Mouse (Mus musculus): ENCODE data around the gene Kti12. TPM values are rescaled to one million over a fixed set of nuclear protein-coding genes. Genes with fewer than 3 reads are reported as not detected.

Gene Kti12
- 55.5 and 58.1 TPM in 2 replicates for polyA plus RNA-seq (2014; fragmentation: Nextera tagmentation; extraction: Ambion mirVana)

DNA sequence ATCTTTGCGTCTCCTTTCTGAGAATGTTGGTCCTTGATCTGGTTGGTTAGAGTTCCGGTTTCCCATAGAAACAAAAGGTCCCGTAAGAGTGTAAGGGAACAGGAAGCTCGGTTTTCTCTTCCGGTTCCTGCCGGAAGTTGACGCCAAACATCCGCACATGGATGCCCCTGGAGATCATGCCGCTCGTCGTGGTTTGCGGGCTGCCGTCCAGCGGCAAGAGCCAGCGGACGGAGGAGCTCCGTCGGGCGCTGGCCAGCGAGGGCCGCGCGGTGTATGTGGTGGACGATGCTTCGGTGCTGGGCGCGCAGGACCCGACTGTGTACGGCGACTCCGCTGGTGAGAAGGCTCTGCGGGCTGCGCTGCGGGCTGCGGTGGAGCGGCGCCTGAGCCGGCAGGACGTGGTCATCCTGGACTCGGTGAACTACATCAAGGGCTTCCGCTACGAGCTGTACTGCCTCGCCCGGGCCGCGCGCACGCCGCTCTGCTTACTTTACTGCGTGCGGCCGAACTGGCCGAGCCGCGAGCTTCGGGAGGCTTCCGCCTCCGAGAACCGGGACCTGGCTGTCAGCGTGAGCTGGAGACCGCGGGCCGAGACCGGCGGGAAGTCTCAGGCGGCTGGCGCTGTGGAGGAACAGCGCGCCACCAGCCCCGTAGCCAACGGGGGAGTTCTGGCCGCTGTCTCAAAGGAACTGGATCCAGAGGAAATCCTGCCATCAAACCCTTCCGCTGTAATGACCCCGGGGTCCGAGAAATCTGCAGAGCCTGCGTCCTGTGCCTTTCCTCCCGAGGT is at the start of gene Kti12:
Gene Kti12 (plus strand): TSS at position 71 of the 790 bp plus-strand sequence.
- peak within 1 kb of the TSS; percentile 89 for H3K4me3 ChIP-seq (ENCODE audit: low read depth, low read length)
- DNase-seq (ENCODE audit: low spot score): peak; percentile 92
- H3K4me1 ChIP-seq (ENCODE audit: control insufficient read depth, insufficient read depth, low read length): no peaks in the 10 kb centered on the region
- no peaks in the 10 kb centered on the region for H3K9me3 ChIP-seq (replicated peaks; ENCODE audit: control insufficient read depth, low read length)
- peak within 1 kb of the TSS; percentile 92 for H3K4me2 ChIP-seq (ENCODE audit: low read depth, low read length)
- ATAC-seq (replicated peaks; ENCODE audit: insufficient number of reproducible peaks, low FRiP score, low TSS enrichment, low read depth): peak; percentile 80
- H3K9ac ChIP-seq (replicated peaks; ENCODE audit: low read length): peak within 1 kb of the TSS; percentile 86
- under 1% methylated on average over 77 of the region's 77 CpGs for WGBS
- H3K36me3 ChIP-seq (replicated peaks; ENCODE audit: control insufficient read depth, insufficient read depth, low read depth, low read length): peaks cover 2% of the 10 kb centered on the region; the same call in 1 of the 2 replicates
- H3K27ac ChIP-seq (replicated peaks; ENCODE audit: low read depth, low read length): peak within 1 kb of the TSS; percentile 88
- H3K27me3 ChIP-seq (ENCODE audit: control insufficient read depth, insufficient read depth, low read length): no peaks in the 10 kb centered on the region

DNA sequence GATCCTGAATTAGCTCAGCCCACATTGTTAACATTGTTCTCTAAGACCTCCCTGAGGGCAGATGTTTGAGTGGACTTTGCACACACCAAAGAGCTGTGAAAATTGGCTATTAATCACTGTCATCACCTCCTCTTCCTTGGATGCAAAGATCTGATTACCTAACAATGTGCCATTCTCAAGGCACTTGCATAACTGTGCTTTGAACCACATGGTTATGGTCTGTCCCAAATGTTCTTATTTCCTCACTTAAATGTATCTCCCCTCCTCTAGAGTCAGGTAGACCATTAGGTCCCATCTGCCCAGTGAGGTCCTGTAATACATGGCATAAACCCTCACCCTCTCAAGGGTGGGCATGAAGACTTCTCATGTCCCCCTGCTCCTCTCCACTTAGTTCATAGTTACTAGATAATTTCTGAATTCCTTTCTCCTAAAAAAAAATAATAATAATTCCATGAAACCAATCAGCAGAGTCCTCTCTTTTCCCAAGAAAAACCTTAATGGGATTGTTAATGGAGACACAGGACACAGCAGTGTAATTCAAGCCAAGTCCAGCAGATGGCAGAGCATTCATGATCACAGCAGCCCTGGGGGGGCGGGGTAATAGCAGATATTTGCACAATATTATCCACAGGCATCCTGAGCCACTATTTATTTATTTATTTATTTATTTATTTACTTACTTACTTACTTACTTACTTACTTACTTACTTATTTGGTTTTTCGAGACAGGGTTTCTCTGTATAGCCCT is 49.3 kb upstream of the Kti12 start:
- no peaks in the 10 kb centered on the region for H3K36me3 ChIP-seq (replicated peaks; ENCODE audit: control insufficient read depth, insufficient read depth, low read depth, low read length)
- WGBS: 54% methylated on average over 2 of the region's 2 CpGs

DNA sequence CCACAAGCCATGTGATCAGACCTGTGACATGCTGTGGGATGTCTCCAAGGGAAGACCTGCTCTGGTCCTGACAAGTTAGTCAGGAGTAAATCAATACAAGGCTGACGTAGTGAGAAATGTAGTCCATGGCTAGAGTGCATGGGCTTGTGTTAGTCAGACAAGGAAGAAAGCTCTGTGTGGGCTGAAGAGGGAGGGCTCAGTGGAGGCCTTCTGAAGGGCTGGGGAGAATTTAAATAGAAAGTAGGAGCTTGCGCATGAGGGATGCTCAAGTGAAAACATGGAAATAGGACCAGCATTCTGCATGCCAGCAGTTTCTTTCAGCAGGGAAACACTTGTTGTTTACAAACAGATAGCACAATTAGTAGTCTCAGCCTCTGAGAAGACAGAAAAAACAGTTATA is 44.0 kb upstream of the Kti12 start:
- DNase-seq (ENCODE audit: low spot score): no peak
- 89% methylated on average over 2 of the region's 2 CpGs for WGBS

More for the DNA sequence above, 49.3 kb upstream of the Kti12 start:
- peak; percentile 74 for DNase-seq (ENCODE audit: low spot score)
- Histone ChIP-seq H3K27ac (replicated peaks; ENCODE audit: low read depth, low read length) (no peak overlapping the region), H3K27me3 (ENCODE audit: control insufficient read depth, insufficient read depth, low read length) (no peaks in the 10 kb centered on the region), H3K4me3 (ENCODE audit: low read depth, low read length) (no peak overlapping the region), H3K4me2 (ENCODE audit: low read depth, low read length) (no peak overlapping the region), H3K4me1 (ENCODE audit: control insufficient read depth, insufficient read depth, low read length) (no peaks in the 10 kb centered on the region), H3K9ac (replicated peaks; ENCODE audit: low read length) (no peak overlapping the region), H3K9me3 (replicated peaks; ENCODE audit: control insufficient read depth, low read length) (no peaks in the 10 kb centered on the region)
- ATAC-seq (replicated peaks; ENCODE audit: insufficient number of reproducible peaks, low FRiP score, low TSS enrichment, low read depth): no peak

DNA sequence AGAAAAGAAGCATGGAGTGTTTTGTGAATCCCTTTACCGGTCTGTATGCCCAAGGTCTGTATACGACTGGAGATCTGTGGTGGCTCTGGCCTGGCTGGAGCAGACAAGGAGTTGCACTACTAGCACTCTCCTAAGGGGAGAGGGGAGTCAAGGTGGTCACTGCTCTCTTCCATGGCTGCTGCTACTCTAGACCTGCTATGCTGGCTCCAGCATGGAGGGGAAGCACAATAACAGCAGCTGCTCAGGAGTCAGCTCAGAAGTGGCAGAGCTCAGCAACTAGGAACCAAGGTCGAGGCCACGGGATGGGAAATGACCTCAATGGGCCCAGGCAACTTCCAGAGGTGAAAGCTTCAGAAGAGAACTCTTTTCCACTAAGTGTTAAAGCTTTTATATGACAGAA is 36.4 kb upstream of the Kti12 start:
- no peak overlapping the region for H3K4me3 ChIP-seq (ENCODE audit: low read depth, low read length)
- WGBS: 52% methylated on average over 4 of the region's 4 CpGs
- DNase-seq (ENCODE audit: low spot score): no peak
- no peaks in the 10 kb centered on the region for H3K27me3 ChIP-seq (ENCODE audit: control insufficient read depth, insufficient read depth, low read length)
- H3K27ac ChIP-seq (replicated peaks; ENCODE audit: low read depth, low read length): no peak overlapping the region
- H3K9me3 ChIP-seq (replicated peaks; ENCODE audit: control insufficient read depth, low read length): no peaks in the 10 kb centered on the region
- no peak for ATAC-seq (replicated peaks; ENCODE audit: insufficient number of reproducible peaks, low FRiP score, low TSS enrichment, low read depth)
- no peaks in the 10 kb centered on the region for H3K4me1 ChIP-seq (ENCODE audit: control insufficient read depth, insufficient read depth, low read length)
- no peak overlapping the region for H3K9ac ChIP-seq (replicated peaks; ENCODE audit: low read length)
- H3K36me3 ChIP-seq (replicated peaks; ENCODE audit: control insufficient read depth, insufficient read depth, low read depth, low read length): peaks cover 2% of the 10 kb centered on the region; the same call in 1 of the 2 replicates
- no peak overlapping the region for H3K4me2 ChIP-seq (ENCODE audit: low read depth, low read length)

More for the DNA sequence above, 44.0 kb upstream of the Kti12 start:
- no peak overlapping the region for H3K27ac ChIP-seq (replicated peaks; ENCODE audit: low read depth, low read length)
- H3K4me1 ChIP-seq (ENCODE audit: control insufficient read depth, insufficient read depth, low read length): no peaks in the 10 kb centered on the region
- no peaks in the 10 kb centered on the region for H3K27me3 ChIP-seq (ENCODE audit: control insufficient read depth, insufficient read depth, low read length)
- H3K4me2 ChIP-seq (ENCODE audit: low read depth, low read length): no peak overlapping the region
- no peak overlapping the region for H3K4me3 ChIP-seq (ENCODE audit: low read depth, low read length)
- H3K36me3 ChIP-seq (replicated peaks; ENCODE audit: control insufficient read depth, insufficient read depth, low read depth, low read length): no peaks in the 10 kb centered on the region
- ATAC-seq (replicated peaks; ENCODE audit: insufficient number of reproducible peaks, low FRiP score, low TSS enrichment, low read depth): no peak
- H3K9me3 ChIP-seq (replicated peaks; ENCODE audit: control insufficient read depth, low read length): no peaks in the 10 kb centered on the region
- H3K9ac ChIP-seq (replicated peaks; ENCODE audit: low read length): no peak overlapping the region

DNA sequence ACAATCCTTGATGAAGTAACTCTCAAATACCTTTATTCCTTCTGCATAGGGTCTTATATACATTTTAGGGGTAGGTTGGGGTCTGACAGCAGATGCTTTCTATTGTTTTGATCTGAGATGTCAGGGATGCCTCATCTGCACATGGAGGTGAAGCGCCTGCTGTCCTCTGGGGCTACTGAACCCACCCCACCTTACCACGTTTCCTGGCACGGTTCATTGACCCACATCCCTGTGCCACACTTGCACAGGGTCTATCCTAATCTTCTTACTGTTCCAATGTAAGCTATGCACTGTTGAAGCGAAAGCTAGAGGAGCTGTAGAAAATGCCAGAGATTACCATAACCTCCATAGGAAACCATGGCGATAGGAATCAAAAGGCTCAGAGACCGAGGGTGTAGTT is 36.0 kb upstream of the Kti12 start:
- no peak for ATAC-seq (replicated peaks; ENCODE audit: insufficient number of reproducible peaks, low FRiP score, low TSS enrichment, low read depth)
- WGBS: 67% methylated on average over 6 of the region's 6 CpGs
- Histone ChIP-seq H3K9me3 (replicated peaks; ENCODE audit: control insufficient read depth, low read length) (no peaks in the 10 kb centered on the region), H3K4me1 (ENCODE audit: control insufficient read depth, insufficient read depth, low read length) (no peaks in the 10 kb centered on the region), H3K27ac (replicated peaks; ENCODE audit: low read depth, low read length) (no peak overlapping the region), H3K4me2 (ENCODE audit: low read depth, low read length) (no peak overlapping the region), H3K4me3 (ENCODE audit: low read depth, low read length) (no peak overlapping the region), H3K27me3 (ENCODE audit: control insufficient read depth, insufficient read depth, low read length) (no peaks in the 10 kb centered on the region), H3K9ac (replicated peaks; ENCODE audit: low read length) (no peak overlapping the region), H3K36me3 (replicated peaks; ENCODE audit: control insufficient read depth, insufficient read depth, low read depth, low read length) (peaks cover 2% of the 10 kb centered on the region; the same call in 1 of the 2 replicates)
- no peak for DNase-seq (ENCODE audit: low spot score)

DNA sequence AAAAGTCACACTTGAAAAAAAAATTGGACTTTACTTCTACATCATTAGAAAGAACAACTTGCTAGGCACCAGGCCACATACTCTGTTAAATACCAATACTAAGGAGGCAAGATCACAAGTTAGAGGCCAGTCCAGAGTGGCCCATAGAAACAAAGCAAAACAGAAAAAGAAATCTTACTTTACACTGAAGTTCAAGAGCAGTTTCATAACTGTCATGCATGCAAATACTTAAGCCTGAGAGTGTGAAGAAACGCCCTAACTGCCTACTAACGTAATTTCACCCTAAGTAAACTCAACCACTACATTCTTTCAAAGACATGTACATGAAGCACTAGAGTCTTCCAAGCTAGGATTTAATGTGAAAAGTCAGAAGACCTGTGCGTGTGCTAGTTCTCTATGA is 21.9 kb upstream of the Kti12 start:
- ATAC-seq (replicated peaks; ENCODE audit: insufficient number of reproducible peaks, low FRiP score, low TSS enrichment, low read depth) (no peak), DNase-seq (ENCODE audit: low spot score) (no peak)
- no peaks in the 10 kb centered on the region for H3K9me3 ChIP-seq (replicated peaks; ENCODE audit: control insufficient read depth, low read length)
- H3K27ac ChIP-seq (replicated peaks; ENCODE audit: low read depth, low read length): no peak overlapping the region
- H3K4me2 ChIP-seq (ENCODE audit: low read depth, low read length): no peak overlapping the region
- 91% methylated on average over 3 of the region's 3 CpGs for WGBS
- H3K27me3 ChIP-seq (ENCODE audit: control insufficient read depth, insufficient read depth, low read length): no peaks in the 10 kb centered on the region
- no peak overlapping the region for H3K4me3 ChIP-seq (ENCODE audit: low read depth, low read length)
- H3K9ac ChIP-seq (replicated peaks; ENCODE audit: low read length): no peak overlapping the region
- no peaks in the 10 kb centered on the region for H3K4me1 ChIP-seq (ENCODE audit: control insufficient read depth, insufficient read depth, low read length)
- peaks cover 4% of the 10 kb centered on the region for H3K36me3 ChIP-seq (replicated peaks; ENCODE audit: control insufficient read depth, insufficient read depth, low read depth, low read length)

DNA sequence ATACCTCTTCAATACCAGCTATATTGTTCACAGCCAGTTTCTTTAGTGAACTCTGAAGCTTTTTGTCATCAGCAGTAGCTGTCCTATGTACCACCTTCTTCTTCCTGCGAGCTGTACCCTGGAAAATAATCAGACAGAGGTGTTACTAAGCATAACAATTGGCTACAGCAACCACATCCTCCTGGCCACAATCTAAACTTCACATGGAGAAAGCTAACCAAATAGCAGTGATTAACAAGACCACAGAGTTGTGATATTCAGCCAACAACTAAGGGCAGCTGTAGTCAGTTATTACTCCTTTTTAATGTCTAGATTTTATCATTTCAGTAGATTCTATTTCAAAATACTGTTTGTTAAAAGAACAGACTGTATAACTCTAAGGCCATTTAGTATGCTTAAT is 21.5 kb upstream of the Kti12 start:
- Histone ChIP-seq H3K4me1 (ENCODE audit: control insufficient read depth, insufficient read depth, low read length) (no peaks in the 10 kb centered on the region), H3K4me3 (ENCODE audit: low read depth, low read length) (no peak overlapping the region), H3K36me3 (replicated peaks; ENCODE audit: control insufficient read depth, insufficient read depth, low read depth, low read length) (peaks cover 4% of the 10 kb centered on the region), H3K27me3 (ENCODE audit: control insufficient read depth, insufficient read depth, low read length) (no peaks in the 10 kb centered on the region), H3K9ac (replicated peaks; ENCODE audit: low read length) (no peak overlapping the region), H3K4me2 (ENCODE audit: low read depth, low read length) (no peak overlapping the region), H3K9me3 (replicated peaks; ENCODE audit: control insufficient read depth, low read length) (no peaks in the 10 kb centered on the region), H3K27ac (replicated peaks; ENCODE audit: low read depth, low read length) (no peak overlapping the region)
- no peak for DNase-seq (ENCODE audit: low spot score)
- no peak for ATAC-seq (replicated peaks; ENCODE audit: insufficient number of reproducible peaks, low FRiP score, low TSS enrichment, low read depth)
- WGBS: 86% methylated on average over 1 of the region's 1 CpGs

DNA sequence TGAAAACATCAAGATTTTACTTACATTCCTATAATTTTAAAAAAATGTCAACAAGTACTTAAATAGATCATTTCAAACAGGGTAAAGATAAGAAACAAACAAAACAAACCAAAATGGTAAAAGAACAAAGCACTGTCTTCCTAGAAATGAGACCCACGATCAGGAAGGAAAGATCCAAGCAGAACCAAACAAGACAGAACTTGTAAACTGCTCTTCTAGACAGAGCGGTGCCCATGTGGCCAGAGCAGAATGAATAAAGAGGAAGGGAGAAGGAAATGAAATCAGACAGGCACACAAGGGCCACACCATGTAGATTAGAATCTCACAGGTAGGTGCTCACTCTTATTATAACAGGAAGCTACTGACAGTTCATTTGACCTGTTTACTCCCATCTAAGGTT is 20.9 kb upstream of the Kti12 start:
- WGBS: 84% methylated on average over 2 of the region's 2 CpGs
- Histone ChIP-seq H3K36me3 (replicated peaks; ENCODE audit: control insufficient read depth, insufficient read depth, low read depth, low read length) (peaks cover 4% of the 10 kb centered on the region), H3K4me3 (ENCODE audit: low read depth, low read length) (no peak overlapping the region), H3K27ac (replicated peaks; ENCODE audit: low read depth, low read length) (no peak overlapping the region), H3K27me3 (ENCODE audit: control insufficient read depth, insufficient read depth, low read length) (no peaks in the 10 kb centered on the region), H3K4me1 (ENCODE audit: control insufficient read depth, insufficient read depth, low read length) (no peaks in the 10 kb centered on the region), H3K4me2 (ENCODE audit: low read depth, low read length) (no peak overlapping the region), H3K9ac (replicated peaks; ENCODE audit: low read length) (no peak overlapping the region), H3K9me3 (replicated peaks; ENCODE audit: control insufficient read depth, low read length) (no peaks in the 10 kb centered on the region)
- ATAC-seq (replicated peaks; ENCODE audit: insufficient number of reproducible peaks, low FRiP score, low TSS enrichment, low read depth): no peak
- no peak for DNase-seq (ENCODE audit: low spot score)
